Mouse (Mus musculus) hindbrain, embryonic 11.5 days (tissue): ENCODE measurements around the gene Tmem50a. TPM values are rescaled to one million over a fixed set of nuclear protein-coding genes. Genes with fewer than 3 reads are reported as not detected.

Source experiments
- ATAC-seq: fragments of 200-750 bp; cut with Nextera tagmentation; 2 replicates; pipeline ENCODE4 v1.8.0; 2017; ENCODE audit warnings: mild to moderate bottlenecking, moderate TSS enrichment, moderate library complexity; ENCODE audit not compliant: low FRiP score
- DNase-seq: peaks from one replicate; pipeline ENCODE4 v3.0.0-alpha.2; 2015; ENCODE audit warnings: low spot score
- H3K27ac ChIP-seq: fragments of 300-500 bp; sonication (generic); 2 replicates; pipeline ENCODE4 v1.5.1; 2014; ENCODE audit warnings: mild to moderate bottlenecking, low read depth, low read length
- H3K27me3 ChIP-seq: fragments of 300-500 bp; sonication (generic); 2 replicates; pipeline ENCODE4 v1.6.1; 2014; ENCODE audit warnings: mild to moderate bottlenecking, low read length, moderate library complexity, mixed read lengths; ENCODE audit not compliant: control insufficient read depth, insufficient read depth
- H3K36me3 ChIP-seq: fragments of 300-500 bp; sonication (generic); 2 replicates; pipeline ENCODE4 v1.6.1; 2014; ENCODE audit warnings: mild to moderate bottlenecking, low read length, moderate library complexity, mixed read lengths; ENCODE audit not compliant: control insufficient read depth, insufficient read depth
- H3K4me1 ChIP-seq: fragments of 300-500 bp; sonication (generic); replicated peaks from 2 replicates; pipeline ENCODE4 v1.6.1; 2014; ENCODE audit warnings: low read length, mixed read lengths; ENCODE audit not compliant: control insufficient read depth, insufficient read depth
- H3K4me2 ChIP-seq: fragments of 300-500 bp; sonication (generic); replicated peaks from 2 replicates; pipeline ENCODE4 v1.6.1; 2014; ENCODE audit warnings: mild to moderate bottlenecking, low read depth, low read length
- H3K4me3 ChIP-seq: fragments of 300-500 bp; sonication (generic); 2 replicates; pipeline ENCODE4 v1.5.1; 2014; ENCODE audit warnings: low read depth, low read length
- H3K9ac ChIP-seq: fragments of 300-500 bp; sonication (generic); 2 replicates; pipeline ENCODE4 v1.6.1; 2014; ENCODE audit warnings: low read depth, low read length
- H3K9me3 ChIP-seq: fragments of 300-500 bp; sonication (generic); 2 replicates; pipeline ENCODE4 v1.6.1; 2016; ENCODE audit warnings: low read length; ENCODE audit not compliant: control insufficient read depth
- WGBS: fragments of 180-500 bp; shearing (Covaris S2); extraction: QIAGEN DNeasy Blood & Tissue Kit; methylation state at CpG from one replicate; pipeline ENCODE4 v1.1.7; 2014; 5-methylcytosine and 5-hydroxymethylcytosine counted together
- polyA plus RNA-seq: library from polyadenylated mRNA; unstranded; fragments of >200 nt; fragmentation: Nextera tagmentation; extraction: Ambion mirVana; gene quantifications from 2 replicates; pipeline ENCODE4 v1.2.1, GENCODE M21; 2014

The Tmem50a gene
- polyA plus RNA-seq, 1 experiment from 2014 or later = 167 TPM

DNA sequence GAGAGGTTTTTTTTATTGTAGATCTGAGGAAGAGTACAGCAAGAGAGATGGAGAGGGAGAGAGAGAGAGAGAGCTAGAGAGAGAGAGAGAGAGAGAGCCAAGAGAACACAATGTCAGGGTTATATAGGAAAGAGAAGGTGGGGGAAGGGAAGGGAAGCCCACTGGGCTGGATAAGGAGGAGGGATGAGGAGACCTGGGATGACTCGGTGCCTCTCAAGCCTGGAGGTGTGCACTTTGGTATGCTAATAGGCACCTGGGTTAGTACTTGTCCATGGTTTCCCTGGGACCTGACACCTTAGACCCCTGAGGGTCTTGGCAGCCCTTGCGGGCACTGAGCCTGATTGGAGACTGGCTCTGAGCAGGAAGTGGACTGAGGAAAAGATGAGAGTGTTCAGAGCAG lies 42.9 kb downstream of the Tmem50a start:
- Histone ChIP-seq H3K4me3 (no peak overlapping the region), H3K27me3 (peaks cover 20% of the 10 kb centered on the region), H3K4me1 (no peaks in the 10 kb centered on the region), H3K4me2 (no peak overlapping the region), H3K27ac (no peak overlapping the region), H3K9me3 (no peaks in the 10 kb centered on the region), H3K36me3 (no peaks in the 10 kb centered on the region), H3K9ac (no peak overlapping the region)
- DNase-seq = no peak
- WGBS = 41% methylated on average over 2 of the region's 2 CpGs
- ATAC-seq = no peak

DNA sequence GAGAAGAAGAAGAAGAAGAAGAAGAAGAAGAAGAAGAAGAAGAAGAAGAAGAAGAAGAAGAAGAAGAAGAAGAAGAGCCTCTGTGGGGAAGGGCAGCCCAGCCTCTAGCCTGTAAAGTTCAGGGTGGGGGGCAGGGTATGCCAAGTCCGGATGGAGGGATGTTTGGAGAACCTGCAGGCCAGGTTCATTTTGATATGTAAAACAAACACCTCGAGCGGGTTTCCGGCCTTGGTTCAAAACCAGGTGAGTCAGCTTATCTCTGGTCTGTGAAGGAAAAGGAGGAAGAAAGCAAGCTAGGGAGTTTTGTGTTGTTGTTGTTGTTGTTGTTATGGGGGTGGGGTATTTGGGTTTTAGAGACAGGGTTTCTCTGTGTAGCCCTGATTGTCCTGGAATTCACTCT lies 43.3 kb downstream of the Tmem50a start:
- ATAC-seq (no peak), DNase-seq (no peak)
- H3K4me1 ChIP-seq = no peaks in the 10 kb centered on the region
- H3K4me2 ChIP-seq = no peak overlapping the region
- no peak overlapping the region for H3K4me3 ChIP-seq
- no peaks in the 10 kb centered on the region for H3K36me3 ChIP-seq
- WGBS = 39% methylated on average over 4 of the region's 4 CpGs
- no peak overlapping the region for H3K9ac ChIP-seq
- H3K27me3 ChIP-seq = peaks cover 20% of the 10 kb centered on the region
- no peak overlapping the region for H3K27ac ChIP-seq
- no peaks in the 10 kb centered on the region for H3K9me3 ChIP-seq

DNA sequence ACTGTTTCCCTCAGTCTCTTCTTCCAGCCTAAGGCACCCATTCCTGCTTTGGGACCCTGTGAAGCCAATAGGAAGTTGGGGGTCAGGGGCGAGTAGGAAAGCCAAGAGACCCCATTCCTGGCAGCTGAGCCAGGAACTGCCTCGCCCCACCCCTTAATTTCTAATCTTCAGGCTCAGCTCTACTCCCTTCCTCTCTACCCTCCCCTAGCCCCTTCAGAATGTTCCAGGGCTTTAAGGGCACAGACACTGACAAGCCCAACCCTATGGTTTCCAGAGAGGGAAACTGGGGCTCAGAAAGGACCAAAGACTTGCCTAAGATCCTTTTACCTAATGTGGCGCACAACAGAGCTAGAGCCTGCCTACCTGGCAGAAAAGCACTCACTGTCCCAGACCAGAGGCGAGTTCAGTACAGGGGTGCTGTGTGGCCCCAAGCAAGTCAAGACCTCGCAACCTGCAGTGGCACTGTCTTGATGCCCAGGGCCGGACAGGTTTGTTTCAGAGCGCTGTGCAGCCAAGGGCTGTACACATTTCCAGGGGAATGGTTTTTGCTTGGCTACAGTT lies 44.9 kb downstream of the Tmem50a start:
- Histone ChIP-seq H3K9me3 (no peaks in the 10 kb centered on the region), H3K4me3 (no peak overlapping the region), H3K27ac (no peak overlapping the region), H3K4me2 (no peak overlapping the region), H3K36me3 (no peaks in the 10 kb centered on the region), H3K9ac (no peak overlapping the region), H3K27me3 (peaks cover 20% of the 10 kb centered on the region), H3K4me1 (no peaks in the 10 kb centered on the region)
- ATAC-seq (no peak), DNase-seq (no peak)
- 53% methylated on average over 7 of the region's 7 CpGs for WGBS

DNA sequence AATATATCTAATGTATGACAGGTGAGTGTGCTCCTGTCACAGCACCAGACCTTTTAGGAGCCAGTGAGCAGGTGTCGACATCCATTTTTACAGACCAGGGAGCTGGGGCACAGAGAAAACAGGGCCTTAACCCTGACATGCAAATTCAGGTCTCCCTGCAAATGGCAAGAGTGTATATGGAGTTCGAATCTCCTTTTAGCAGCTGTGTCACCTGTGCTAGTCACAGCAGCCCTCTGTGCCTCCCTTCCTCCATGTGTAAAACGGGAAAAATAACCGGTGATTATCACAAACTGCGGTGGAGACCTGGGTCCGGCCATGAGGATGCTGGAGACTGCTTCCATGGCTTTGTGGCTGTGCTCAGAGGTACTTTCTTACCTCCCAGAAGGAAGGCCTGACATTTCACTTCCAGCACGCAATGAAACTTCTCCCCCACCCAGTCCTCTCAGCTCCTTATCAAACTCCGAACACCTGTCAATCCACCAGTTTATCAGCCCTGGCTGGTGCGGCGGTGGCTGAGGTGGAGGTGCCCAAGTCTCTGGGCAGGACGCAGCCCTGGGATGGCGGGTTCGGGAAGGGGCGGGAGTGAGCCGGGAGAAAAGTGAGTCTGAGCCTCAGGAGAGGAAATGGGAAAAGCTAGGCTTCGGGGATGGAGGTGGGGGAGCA lies 45.6 kb downstream of the Tmem50a start:
- Histone ChIP-seq H3K4me3 (no peak overlapping the region), H3K4me1 (no peaks in the 10 kb centered on the region), H3K27ac (no peak overlapping the region), H3K9me3 (no peaks in the 10 kb centered on the region), H3K27me3 (peaks cover 20% of the 10 kb centered on the region), H3K36me3 (no peaks in the 10 kb centered on the region), H3K9ac (no peak overlapping the region), H3K4me2 (no peak overlapping the region)
- WGBS = 19% methylated on average over 16 of the region's 16 CpGs
- DNase-seq (no peak), ATAC-seq (no peak)

DNA sequence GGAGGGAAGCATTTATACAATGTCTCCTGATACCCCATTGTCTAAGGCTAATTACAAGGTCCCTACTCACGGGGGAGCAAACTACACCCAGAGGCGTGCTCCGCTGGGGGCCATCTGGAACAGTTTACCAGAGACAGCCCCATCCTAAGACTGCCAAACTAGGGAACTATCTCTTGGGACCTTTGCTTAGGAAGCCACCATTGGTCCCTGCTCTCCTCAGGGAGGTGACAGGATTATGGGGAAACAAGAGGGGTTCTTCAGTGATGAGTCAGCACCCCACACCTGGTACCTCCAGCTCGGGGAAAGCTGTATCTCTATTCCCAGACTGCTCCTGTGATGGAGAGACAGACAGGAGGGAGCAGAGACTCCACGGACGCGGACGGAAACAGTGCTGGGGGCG lies 46.3 kb downstream of the Tmem50a start:
- no peak overlapping the region for H3K4me2 ChIP-seq
- H3K4me3 ChIP-seq = no peak overlapping the region
- no peaks in the 10 kb centered on the region for H3K36me3 ChIP-seq
- ATAC-seq = no peak
- H3K4me1 ChIP-seq = no peaks in the 10 kb centered on the region
- WGBS = 30% methylated on average over 8 of the region's 9 CpGs
- no peaks in the 10 kb centered on the region for H3K9me3 ChIP-seq
- peaks cover 20% of the 10 kb centered on the region for H3K27me3 ChIP-seq
- H3K9ac ChIP-seq = no peak overlapping the region
- H3K27ac ChIP-seq = no peak overlapping the region
- no peak for DNase-seq

DNA sequence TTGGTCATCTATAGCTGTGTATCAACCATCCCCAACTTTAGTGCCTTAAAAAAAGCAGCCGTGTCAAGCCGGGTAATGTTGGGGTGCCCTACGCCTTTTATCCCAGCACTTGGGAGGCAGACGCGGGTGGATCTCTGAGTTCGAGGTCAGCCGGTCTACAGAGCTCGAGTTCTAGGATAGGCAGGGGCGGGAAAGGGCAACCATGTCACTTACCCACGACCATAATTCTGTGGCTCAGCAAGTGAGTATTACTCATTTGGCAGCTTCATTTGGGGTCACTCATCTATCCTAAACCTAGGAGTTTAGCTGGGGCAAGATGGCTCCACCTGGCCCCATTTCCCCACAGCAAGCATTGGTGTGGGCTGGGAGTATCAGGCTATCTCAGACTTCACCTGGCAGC lies 46.8 kb downstream of the Tmem50a start:
- Histone ChIP-seq H3K4me3 (no peak overlapping the region), H3K9me3 (no peaks in the 10 kb centered on the region), H3K4me2 (no peak overlapping the region), H3K4me1 (no peaks in the 10 kb centered on the region), H3K36me3 (no peaks in the 10 kb centered on the region), H3K27me3 (peaks cover 20% of the 10 kb centered on the region), H3K27ac (no peak overlapping the region), H3K9ac (no peak overlapping the region)
- DNase-seq (no peak), ATAC-seq (no peak)
- WGBS = 88% methylated on average over 10 of the region's 10 CpGs

DNA sequence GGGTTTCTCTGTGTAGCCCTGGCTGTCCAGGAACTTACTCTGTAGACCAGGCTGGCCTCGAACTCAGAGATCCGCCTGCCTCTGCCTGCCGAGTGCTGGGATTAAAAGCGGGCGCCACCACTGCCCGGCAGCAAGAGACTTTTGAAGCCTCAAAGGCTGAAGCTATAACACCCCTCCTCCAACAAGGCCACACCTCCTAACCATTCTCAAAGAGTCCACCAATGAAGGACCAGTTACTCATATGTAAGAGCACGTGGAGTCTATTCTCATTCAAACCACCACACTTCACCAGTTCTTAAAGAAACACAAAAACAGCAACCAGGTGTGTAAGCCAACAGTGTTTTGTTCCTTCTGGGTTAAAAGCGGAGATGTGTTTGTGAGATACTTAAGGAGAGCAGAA lies 47.2 kb downstream of the Tmem50a start:
- Histone ChIP-seq H3K36me3 (no peaks in the 10 kb centered on the region), H3K27me3 (peaks cover 20% of the 10 kb centered on the region), H3K4me3 (no peak overlapping the region), H3K4me1 (no peaks in the 10 kb centered on the region), H3K9me3 (no peaks in the 10 kb centered on the region), H3K4me2 (no peak overlapping the region), H3K9ac (no peak overlapping the region), H3K27ac (no peak overlapping the region)
- ATAC-seq = no peak
- WGBS = 90% methylated on average over 8 of the region's 8 CpGs
- no peak for DNase-seq

DNA sequence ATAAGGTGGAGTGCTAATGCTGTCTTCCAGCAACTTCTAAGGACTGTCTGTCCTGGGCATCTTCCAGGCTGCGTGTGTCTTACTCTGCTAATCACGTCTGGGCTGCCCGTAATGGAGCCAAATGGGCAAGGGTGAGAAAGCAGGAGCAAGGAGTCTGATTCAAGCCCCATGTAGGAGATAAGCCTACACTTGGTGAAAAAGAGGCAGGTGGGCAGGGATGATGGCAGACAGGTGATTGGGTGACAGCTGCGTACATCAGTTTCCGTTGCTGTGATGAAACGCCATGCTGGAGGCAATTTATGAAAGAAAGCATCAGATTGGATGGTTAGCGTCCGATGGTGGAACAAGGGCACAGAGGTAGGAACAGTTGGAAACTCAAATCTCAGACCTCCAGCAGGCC lies 47.6 kb downstream of the Tmem50a start:
- no peak overlapping the region for H3K9ac ChIP-seq
- H3K4me2 ChIP-seq = no peak overlapping the region
- no peak overlapping the region for H3K27ac ChIP-seq
- no peak for DNase-seq
- H3K9me3 ChIP-seq = no peaks in the 10 kb centered on the region
- H3K4me1 ChIP-seq = no peaks in the 10 kb centered on the region
- no peak for ATAC-seq
- WGBS = 90% methylated on average over 8 of the region's 8 CpGs
- no peak overlapping the region for H3K4me3 ChIP-seq
- H3K36me3 ChIP-seq = no peaks in the 10 kb centered on the region
- H3K27me3 ChIP-seq = peaks cover 20% of the 10 kb centered on the region

DNA sequence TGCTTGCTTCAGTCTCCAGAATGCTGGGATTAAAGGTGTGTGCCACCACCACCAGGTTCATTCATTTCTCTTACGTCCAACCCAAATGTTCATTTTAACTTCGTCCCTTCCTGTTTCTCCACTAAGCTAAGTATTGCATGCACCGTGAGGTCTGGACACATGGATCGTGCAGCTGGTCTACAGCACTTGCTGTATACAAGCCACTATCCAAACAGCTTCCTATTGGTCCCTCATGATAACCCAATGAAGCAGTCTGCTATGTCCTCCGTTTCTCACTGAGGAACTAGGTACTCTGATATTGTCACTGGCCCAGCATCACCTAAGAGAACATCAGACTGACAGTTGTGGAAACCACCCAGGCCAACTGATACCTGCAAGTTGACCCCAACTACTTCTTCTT lies 49.0 kb downstream of the Tmem50a start:
- H3K4me3 ChIP-seq = no peak overlapping the region
- 90% methylated on average over 5 of the region's 5 CpGs for WGBS
- H3K27ac ChIP-seq = no peak overlapping the region
- H3K4me2 ChIP-seq = no peak overlapping the region
- peaks cover 20% of the 10 kb centered on the region for H3K27me3 ChIP-seq
- no peaks in the 10 kb centered on the region for H3K4me1 ChIP-seq
- H3K9me3 ChIP-seq = no peaks in the 10 kb centered on the region
- DNase-seq = no peak
- ATAC-seq = no peak
- no peaks in the 10 kb centered on the region for H3K36me3 ChIP-seq
- no peak overlapping the region for H3K9ac ChIP-seq
